Mouse (Mus musculus) spleen, adult 2 months (tissue): ENCODE results near the gene Otp. TPM values are rescaled to one million over a fixed set of nuclear protein-coding genes. Genes with fewer than 3 reads are reported as not detected.

Experiments used
- DNase-seq, 2 experiments: peaks; one replicate each; pipeline versions ENCODE4 v3.0.0 to v3.0.0-alpha.2; 2012 to 2021; ENCODE audit warnings: low spot score in 2 of 2, low read depth in 1 of 2
- H3K27ac ChIP-seq: fragments of 200-500 bp; 2 replicates; pipeline ENCODE4 v1.5.1; 2012; ENCODE audit warnings: low read length, inconsistent platforms; ENCODE audit not compliant: insufficient read depth
- H3K27me3 ChIP-seq: fragments of 200-500 bp; 2 replicates; pipeline ENCODE4 v1.6.1; 2012; ENCODE audit warnings: mild to moderate bottlenecking, moderate library complexity, low read length, inconsistent platforms; ENCODE audit not compliant: control insufficient read depth, insufficient read depth
- H3K36me3 ChIP-seq: fragments of 200-500 bp; 2 replicates; pipeline ENCODE4 v1.6.1; 2012; ENCODE audit warnings: mild to moderate bottlenecking, low read length, inconsistent platforms; ENCODE audit not compliant: control insufficient read depth, insufficient read depth
- H3K4me1 ChIP-seq: fragments of 200-500 bp; 2 replicates; pipeline ENCODE4 v1.6.1; 2011; ENCODE audit warnings: inconsistent platforms; ENCODE audit not compliant: control insufficient read depth, insufficient read depth, insufficient read length
- H3K4me3 ChIP-seq: fragments of 200-500 bp; 2 replicates; pipeline ENCODE4 v1.5.1; 2011; ENCODE audit warnings: mild to moderate bottlenecking, inconsistent platforms; ENCODE audit not compliant: insufficient read depth, insufficient read length; ENCODE audit errors: extremely low read depth
- CTCF ChIP-seq: fragments of 200-500 bp; IDR thresholded peaks from 2 replicates; pipeline ENCODE4 v1.5.1; 2011; ENCODE audit warnings: mild to moderate bottlenecking, inconsistent platforms; ENCODE audit not compliant: insufficient read depth, insufficient read length, insufficient replicate concordance; ENCODE audit errors: extremely low read depth
- POLR2A ChIP-seq: fragments of 200-500 bp; IDR thresholded peaks from 2 replicates; pipeline ENCODE4 v1.6.1; 2011; ENCODE audit warnings: low read depth, low read length, inconsistent platforms
- WGBS: fragments of 180-500 bp; shearing (Covaris S2); methylation state at CpG from one replicate; pipeline ENCODE4 v1.1.7; 2018; 5-methylcytosine and 5-hydroxymethylcytosine counted together
- polyA plus RNA-seq: library from polyadenylated mRNA; depleted of rRNA; stranded (reverse); fragments of >200 nt; gene quantifications from 2 replicates; pipeline ENCODE4 v1.2.3, GENCODE M21; 2012

Otp gene
- polyA plus RNA-seq, 1 experiment, result not detected

- Histone ChIP-seq H3K4me3 (no peak overlapping the region), H3K4me1 (no peaks in the 10 kb centered on the region), H3K27me3 (no peaks in the 10 kb centered on the region), H3K27ac (no peak overlapping the region), H3K36me3 (no peaks in the 10 kb centered on the region)
- TF ChIP-seq CTCF, result no peak
- no peak for TF ChIP-seq POLR2A
- WGBS, result 84% methylated on average over 7 of the region's 7 CpGs
- DNase-seq, result no peak
Measured at GRCm38 (mm10) chr13:94847870-94848269, 27.5 kb upstream of the Otp start.

GRCm38 (mm10) chr13:94849351-94849750 is 26.1 kb upstream of the Otp start:
- H3K27me3 ChIP-seq, result no peaks in the 10 kb centered on the region
- H3K36me3 ChIP-seq, result no peaks in the 10 kb centered on the region
- no peak overlapping the region for H3K4me3 ChIP-seq
- TF ChIP-seq POLR2A, result no peak
- no peak for TF ChIP-seq CTCF
- WGBS, result 52% methylated on average over 13 of the region's 13 CpGs
- H3K4me1 ChIP-seq, result no peaks in the 10 kb centered on the region
- H3K27ac ChIP-seq, result no peak overlapping the region
- no peak for DNase-seq

- TF ChIP-seq CTCF, result no peak
- TF ChIP-seq POLR2A, result no peak
- no peak for DNase-seq
- no peak overlapping the region for H3K27ac ChIP-seq
- WGBS, result 80% methylated on average over 8 of the region's 8 CpGs
- no peaks in the 10 kb centered on the region for H3K27me3 ChIP-seq
- no peak overlapping the region for H3K4me3 ChIP-seq
- H3K4me1 ChIP-seq, result no peaks in the 10 kb centered on the region
- H3K36me3 ChIP-seq, result no peaks in the 10 kb centered on the region
Measured at GRCm38 (mm10) chr13:94858016-94858575, 17.3 kb upstream of the Otp start.

- Histone ChIP-seq H3K4me3 (no peak overlapping the region), H3K27ac (no peak overlapping the region), H3K27me3 (no peaks in the 10 kb centered on the region), H3K36me3 (no peaks in the 10 kb centered on the region), H3K4me1 (no peaks in the 10 kb centered on the region)
- WGBS, result 82% methylated on average over 8 of the region's 8 CpGs
- TF ChIP-seq POLR2A (no peak), CTCF (no peak)
- no peak for DNase-seq
Measured at GRCm38 (mm10) chr13:94859256-94859655, 16.1 kb upstream of the Otp start.

- Histone ChIP-seq H3K4me3 (no peak overlapping the region), H3K36me3 (no peaks in the 10 kb centered on the region), H3K27me3 (peaks cover 3% of the 10 kb centered on the region), H3K4me1 (no peaks in the 10 kb centered on the region), H3K27ac (no peak overlapping the region)
- DNase-seq, result no peak
- WGBS, result 43% methylated on average over 5 of the region's 5 CpGs
- TF ChIP-seq CTCF (no peak), POLR2A (no peak)
Measured at GRCm38 (mm10) chr13:94862491-94863230, 12.7 kb upstream of the Otp start.

GRCm38 (mm10) chr13:94866906-94867305 is 8.5 kb upstream of the Otp start:
- Histone ChIP-seq H3K4me3 (no peak overlapping the region), H3K27ac (no peak overlapping the region), H3K27me3 (peaks cover 20% of the 10 kb centered on the region), H3K36me3 (no peaks in the 10 kb centered on the region), H3K4me1 (peaks cover 2% of the 10 kb centered on the region; the same call in 1 of the 2 replicates)
- DNase-seq, result no peak
- 50% methylated on average over 2 of the region's 2 CpGs for WGBS
- TF ChIP-seq POLR2A (no peak), CTCF (no peak)

- peaks cover 25% of the 10 kb centered on the region for H3K27me3 ChIP-seq
- 63% methylated on average over 4 of the region's 4 CpGs for WGBS
- DNase-seq, result no peak
- no peak overlapping the region for H3K4me3 ChIP-seq
- H3K4me1 ChIP-seq, result peaks cover 2% of the 10 kb centered on the region; the same call in 1 of the 2 replicates
- no peak overlapping the region for H3K27ac ChIP-seq
- H3K36me3 ChIP-seq, result no peaks in the 10 kb centered on the region
- TF ChIP-seq POLR2A (no peak), CTCF (no peak)
Measured at GRCm38 (mm10) chr13:94867772-94868171, 7.6 kb upstream of the Otp start.
